Mouse (Mus musculus) bone marrow, adult 2 months (tissue): ENCODE measurements around the gene Gpr157.

ENCODE experiments used
- CTCF ChIP-seq: fragments of 200-500 bp; IDR thresholded peaks from 2 replicates; pipeline ENCODE4 v1.5.1; 2011; ENCODE audit warnings: low read length, control low read depth; ENCODE audit not compliant: control insufficient read depth, insufficient read depth
- POLR2A ChIP-seq: fragments of 200-500 bp; IDR thresholded peaks from 2 replicates; pipeline ENCODE4 v1.6.1; 2011; ENCODE audit warnings: low read depth, mild to moderate bottlenecking, control low read depth, low read length, borderline replicate concordance; ENCODE audit not compliant: control insufficient read depth

DNA sequence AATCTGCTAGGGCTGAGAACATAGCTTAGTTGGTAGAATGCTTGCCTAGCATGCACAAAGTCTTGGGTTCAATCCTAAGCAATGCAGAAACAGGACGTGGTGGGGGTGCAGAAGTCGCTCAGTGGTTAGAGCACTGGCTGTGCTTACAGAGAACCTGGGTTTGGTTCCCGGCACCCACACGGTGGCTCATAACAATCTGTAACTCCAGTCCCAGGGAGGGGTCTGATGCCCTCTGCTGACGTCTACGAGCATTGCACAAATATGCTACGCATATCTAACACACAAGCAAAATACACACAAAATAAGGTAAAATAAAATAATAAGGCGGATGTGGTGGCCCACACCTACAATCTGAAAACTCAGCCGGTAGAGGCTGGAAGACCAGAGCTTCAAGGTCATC lies 43.6 kb upstream of the Gpr157 start:
- TF ChIP-seq CTCF: no peak
- TF ChIP-seq POLR2A: no peak
